Mouse (Mus musculus): ENCODE data around the gene Filip1l.

The Filip1l gene

DNA sequence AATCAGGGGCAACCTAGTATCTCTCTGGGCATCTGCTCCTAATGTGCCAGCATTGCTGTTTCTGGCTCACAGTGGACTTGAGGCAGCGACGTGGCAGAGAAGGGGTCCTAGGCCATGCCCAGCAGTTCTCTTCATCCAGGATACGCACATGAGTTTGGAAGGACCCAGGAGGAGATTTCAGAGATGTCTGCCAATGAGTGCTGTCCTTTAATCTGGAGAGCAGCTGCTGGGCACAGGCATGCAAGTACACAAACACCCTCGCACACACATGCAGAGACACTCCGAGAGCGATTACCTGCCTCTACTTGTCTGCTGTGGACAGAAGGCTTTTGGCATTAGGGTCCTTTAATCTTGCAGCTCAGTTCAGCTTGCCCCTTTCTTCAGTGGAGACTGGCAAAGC is at the start of gene Filip1l:
Gene Filip1l (plus strand): TSS at position 343 of the 400 bp plus-strand sequence.
- no peak for DNase-seq (ENCODE audit: low spot score in 2 of 2)

DNA sequence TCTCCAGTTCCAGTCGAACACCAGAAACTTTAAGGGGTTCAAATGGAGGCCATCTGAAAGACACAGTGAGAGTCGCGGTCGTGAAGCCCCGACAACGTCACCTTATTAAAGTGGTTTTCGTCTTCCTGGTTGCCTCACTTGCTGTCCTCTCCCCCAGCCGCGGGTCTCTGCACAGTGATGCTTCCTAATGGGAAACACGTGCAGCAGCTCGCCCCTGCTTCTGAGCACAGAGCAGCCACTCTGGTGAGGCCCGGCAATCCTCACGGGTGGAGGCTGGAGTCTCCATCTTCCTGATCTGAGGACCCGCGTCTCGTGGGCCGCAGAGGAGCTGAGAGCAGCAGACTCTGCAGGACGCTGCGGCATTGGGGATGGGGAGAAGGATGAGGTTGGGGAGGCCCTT is 49.2 kb upstream of the Filip1l start:
- no peak for DNase-seq (ENCODE audit: low spot score in 2 of 2)

DNA sequence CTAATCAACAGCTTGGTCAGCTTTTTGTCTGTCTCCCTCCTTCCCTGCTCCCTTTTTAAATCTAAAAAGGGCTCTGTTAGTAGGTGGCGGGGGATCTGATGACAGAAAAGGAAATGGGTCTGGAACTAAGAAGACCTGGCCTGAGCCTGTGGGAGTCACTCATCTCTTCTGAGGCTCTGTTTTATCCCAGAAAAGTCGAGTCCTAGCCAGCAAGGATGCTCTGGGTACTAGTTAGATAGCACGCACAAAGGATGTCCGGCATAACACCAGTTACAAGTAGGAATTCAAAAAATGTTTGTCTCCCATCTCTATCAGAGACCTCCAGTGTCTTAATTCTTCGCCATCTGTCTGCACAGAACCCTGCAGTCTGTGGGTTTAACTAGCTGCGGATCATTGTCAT is 47.4 kb upstream of the Filip1l start:
- no peak for DNase-seq (ENCODE audit: low spot score in 2 of 2)

DNA sequence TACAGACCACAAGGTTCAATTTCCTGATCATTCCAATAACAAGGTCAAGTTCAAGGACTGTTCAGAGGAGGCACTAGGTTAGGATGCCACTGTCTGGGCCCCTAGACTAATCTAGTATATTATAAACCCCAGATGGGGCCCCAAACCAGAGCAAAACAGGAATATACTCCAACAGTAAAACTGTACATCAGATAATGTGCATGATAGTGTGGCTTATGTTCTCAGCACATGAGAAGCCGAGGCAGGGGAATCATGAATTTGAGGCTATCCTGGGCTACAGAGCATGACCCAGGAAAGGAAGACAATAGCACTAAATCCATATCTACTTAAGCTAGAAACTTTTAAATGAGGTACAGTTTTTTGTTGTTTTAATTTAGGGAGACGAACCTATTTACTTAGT is 40.8 kb upstream of the Filip1l start:
- no peak for DNase-seq (ENCODE audit: low spot score in 2 of 2)

DNA sequence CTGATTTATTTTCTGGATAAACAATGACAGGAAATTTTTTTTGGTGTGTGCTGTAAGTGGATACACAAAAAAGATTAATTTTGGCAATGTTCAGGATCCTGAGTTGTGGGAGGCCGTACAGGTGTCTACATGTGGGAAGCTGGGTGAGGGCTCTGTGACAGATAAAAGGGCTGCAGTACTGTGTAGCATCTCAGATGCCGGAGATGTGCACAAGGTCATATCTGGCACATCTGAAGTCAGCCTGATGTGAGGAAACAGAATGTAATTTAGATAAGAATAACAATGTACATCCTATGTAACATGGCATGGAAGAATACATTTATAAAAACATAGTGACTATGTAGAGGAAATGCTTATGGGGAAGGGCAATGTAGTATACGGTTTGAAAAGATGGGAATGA is 39.4 kb upstream of the Filip1l start:
- peak in 1 of 2 experiments; percentile 13 for DNase-seq (ENCODE audit: low spot score in 2 of 2)

DNA sequence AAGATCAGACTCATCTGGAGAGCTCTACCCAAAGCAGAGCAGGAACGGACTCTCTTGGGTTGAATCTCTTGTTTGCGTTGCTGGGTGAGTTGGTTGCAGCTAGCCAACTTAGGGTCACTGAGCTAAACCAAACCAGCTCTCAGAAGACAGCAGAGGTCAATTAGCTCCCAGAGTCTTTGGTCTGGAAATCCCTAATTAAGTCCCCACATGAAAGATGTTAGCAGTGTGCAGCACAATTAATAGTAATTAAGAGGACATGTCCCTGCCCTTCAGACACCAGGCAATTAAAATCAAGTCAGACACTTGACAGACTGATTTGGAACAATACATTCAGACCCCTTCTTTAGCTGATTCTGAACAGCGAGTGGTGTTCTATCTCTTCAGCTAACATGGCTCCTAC is 38.7 kb upstream of the Filip1l start:
- no peak for DNase-seq (ENCODE audit: low spot score in 2 of 2)

DNA sequence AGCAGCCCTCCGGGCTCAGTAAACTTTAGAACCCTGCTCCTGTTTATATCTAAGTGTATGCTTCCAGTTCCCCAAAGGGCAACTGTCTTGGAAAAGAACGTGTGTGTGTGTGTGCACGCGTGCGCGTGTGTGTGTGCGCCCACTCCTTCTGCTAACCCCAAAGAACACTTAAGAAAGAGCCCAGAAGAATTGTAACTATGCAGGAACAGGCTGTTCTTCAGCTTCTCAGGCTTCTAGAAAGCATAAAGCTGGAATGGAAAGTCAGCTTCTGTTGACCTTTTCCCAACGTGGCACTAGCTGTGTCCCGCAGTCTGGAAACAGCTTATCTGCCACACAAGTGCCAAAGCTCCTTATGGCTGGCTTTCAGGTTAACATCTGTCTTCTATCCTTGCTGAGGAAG is 37.9 kb upstream of the Filip1l start:
- no peak for DNase-seq (ENCODE audit: low spot score in 2 of 2)

DNA sequence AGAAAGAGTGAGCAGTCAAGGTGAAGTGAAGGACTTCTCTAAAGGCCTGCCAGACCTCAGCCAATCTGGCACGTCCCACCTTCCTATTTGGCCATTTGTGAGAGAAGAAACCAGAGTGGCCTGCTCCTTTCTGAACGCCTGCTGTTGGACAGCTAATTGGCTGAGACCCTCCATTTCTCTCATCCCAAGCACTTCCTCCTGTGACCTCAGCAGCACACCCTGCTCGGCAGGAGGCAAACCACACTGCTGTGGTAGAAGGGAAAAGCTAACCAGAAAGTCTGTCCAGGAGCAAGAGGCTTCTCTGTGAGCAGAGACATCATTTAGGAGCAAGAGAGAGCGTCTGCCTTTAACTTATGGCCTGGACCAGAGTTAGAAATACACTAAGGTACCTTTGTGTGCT is 35.8 kb upstream of the Filip1l start:
- no peak for DNase-seq (ENCODE audit: low spot score in 2 of 2)

DNA sequence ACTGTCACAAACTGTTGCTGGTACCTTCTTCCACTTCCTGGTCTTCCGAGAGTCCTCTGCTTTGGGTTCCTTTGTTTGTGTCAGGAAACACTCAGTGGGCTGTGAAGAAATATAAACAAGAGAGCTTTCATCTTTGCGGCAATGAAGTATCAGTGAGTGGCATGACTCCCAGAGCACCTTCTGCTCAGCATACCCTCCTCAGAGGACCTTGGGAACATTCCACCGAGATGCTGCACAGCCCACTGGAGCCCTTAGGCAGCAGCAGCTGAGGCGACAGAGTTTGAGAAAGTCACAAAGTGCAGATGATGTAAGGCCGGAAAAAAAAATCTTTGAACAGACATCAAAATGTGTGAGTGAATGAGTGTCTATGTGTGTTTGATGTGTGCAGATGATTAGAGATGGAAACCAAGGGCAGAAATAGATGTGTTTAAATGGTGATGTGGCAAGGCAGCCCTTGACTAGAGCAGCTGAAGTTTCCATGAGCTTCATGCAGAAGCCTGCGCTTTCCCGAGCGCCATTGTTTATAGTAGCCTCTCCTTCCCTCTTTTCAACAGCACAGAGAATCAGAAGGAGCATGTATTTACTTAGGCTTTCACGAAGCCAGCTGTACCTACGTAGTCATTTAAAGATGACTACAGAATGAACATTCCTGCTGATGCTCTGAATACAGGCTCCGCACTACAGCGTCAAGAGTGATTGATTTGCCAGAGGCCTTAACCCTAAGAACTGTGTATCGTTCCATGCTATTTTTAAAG is 34.8 kb upstream of the Filip1l start:
- DNase-seq (ENCODE audit: low spot score in 2 of 2): no peak

DNA sequence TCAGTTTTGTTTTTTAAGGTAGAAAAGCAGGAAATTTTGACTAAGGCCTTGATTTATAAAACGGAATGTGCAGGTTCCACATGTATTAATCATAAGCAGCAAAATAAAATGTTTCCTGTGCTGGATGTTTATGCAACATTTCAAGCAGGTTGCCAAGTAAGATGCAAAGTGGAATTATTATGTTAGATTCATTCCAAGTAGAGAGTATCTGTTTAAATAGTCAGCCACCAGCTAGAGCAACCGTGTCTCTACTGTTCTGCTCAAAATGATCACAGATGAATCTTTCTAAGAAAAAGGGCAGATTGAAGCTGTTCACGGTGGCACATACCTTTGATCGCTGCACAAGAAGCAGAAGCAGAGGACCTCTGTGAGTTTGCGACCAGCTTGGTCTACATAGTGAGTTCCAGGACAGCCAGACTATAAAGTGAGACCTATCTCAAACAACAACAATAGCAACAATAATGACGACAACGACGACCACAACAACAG is 34.2 kb upstream of the Filip1l start:
- DNase-seq (ENCODE audit: low spot score in 2 of 2): no peak

DNA sequence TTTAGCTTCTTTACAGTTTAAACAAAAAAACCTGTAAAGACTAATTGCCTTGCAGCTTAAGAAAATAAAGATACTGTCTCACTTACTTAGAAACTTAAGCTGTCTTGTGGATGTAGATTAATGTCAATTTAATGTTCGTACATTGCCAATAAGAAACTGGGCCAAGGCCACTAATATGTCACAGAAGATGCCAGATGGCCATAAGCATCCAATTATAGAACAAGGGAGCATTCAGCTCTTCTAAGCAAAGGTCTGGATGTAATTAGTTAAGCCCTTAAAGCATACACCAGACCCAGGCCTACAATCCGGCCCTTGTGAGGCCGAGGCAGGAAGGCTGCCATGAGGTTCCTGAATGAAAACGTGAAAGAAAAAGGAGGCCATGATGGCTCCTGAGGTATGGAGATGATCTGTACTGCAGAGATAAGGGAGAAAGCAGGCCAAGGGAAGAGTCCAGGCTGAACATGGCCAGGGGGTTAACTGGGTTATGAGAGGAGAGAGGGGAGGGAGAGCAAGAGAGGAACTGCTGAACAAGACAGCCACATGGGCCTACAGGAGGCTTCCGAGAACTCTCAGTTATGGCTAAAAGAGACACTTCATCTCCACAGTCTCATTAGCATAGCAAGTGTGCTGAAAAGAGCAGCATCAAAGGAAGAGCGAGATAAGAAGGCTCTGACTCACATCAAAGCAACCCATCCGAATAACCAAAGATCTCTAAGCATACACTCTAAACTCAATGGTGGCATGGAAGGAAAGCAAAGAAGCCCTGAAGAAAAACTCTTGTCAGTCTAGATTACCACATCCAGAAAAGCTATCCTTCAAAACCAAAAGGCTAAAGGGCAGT is 33.4 kb upstream of the Filip1l start:
- no peak for DNase-seq (ENCODE audit: low spot score in 2 of 2)

DNA sequence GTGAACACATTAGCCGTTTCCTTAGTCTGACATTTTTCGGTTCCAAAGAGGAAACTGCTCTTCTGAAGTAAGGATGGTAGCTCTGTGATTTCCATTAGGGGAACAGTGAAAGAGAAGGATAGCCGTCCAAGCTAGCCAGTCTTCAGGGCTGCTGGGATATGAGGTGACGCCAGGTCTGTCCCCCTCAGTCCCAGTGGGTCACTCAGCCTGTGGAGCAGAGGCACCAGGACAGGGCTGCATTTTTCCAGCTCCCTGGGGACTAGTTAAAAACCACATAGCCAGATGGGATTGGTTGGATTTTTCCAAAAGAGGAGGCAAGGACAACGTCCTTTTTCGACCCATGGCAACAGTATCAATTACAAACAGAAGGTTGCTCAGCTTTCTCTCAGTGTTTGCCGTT is 25.9 kb upstream of the Filip1l start:
- no peak for DNase-seq (ENCODE audit: low spot score in 2 of 2)

DNA sequence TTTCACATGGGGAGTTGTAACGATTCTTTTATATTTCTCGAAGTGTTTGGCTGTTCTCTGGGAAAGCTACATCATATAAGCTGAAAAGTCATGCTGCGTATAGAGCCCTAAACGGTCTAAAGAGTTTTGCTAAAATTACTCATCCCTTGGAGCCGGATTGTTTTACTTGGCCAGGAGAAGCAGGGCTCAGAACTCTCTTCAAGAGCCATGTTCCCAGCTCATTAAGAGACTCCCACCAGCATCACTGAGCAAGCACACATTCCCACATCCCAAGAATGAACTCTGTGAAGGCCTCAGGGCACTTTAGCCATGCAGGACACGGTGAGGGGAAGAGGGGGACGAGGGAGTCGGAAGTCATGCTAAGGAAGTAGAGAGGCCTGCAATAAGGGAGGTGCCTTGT is 23.9 kb upstream of the Filip1l start:
- no peak for DNase-seq (ENCODE audit: low spot score in 2 of 2)

DNA sequence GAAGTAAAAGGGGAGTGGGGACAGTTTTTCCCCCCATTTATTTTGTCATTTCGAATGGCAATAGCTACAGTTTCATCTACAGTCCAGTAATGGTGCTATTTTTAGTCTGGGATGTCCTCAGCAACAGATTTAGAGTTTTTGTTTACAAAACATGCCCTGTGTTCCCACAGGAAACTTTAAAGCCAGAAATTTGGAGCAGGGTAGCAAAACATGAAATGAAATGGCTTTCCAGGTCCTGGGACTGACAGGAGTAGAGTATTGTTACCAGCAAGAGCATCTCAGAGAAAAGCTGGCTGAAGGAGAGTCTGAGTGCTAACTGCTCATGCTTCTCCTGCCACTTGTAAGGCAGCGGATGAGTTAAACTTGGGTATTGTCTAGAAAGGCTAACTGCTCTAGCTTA is 22.8 kb upstream of the Filip1l start:
- no peak for DNase-seq (ENCODE audit: low spot score in 2 of 2)

DNA sequence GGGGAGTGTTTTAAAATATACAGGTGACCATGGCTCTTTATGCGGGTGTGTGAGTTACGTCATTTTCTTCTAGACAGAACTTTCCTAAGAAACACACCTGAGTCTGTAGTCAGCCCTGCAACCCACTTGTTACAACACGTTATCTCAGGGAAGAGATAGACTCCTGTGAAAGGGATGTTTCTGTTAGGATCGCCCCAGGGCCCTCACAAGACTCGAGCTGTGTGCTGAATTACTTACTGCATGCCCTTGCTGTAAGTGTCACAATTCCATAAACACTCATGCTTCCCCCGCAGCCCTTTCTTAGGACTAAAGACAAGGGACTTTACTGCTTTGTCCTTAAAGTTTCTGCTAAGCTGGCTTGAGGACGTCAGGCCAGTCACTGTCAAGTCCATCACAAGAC is 20.6 kb upstream of the Filip1l start:
- no peak for DNase-seq (ENCODE audit: low spot score in 2 of 2)

DNA sequence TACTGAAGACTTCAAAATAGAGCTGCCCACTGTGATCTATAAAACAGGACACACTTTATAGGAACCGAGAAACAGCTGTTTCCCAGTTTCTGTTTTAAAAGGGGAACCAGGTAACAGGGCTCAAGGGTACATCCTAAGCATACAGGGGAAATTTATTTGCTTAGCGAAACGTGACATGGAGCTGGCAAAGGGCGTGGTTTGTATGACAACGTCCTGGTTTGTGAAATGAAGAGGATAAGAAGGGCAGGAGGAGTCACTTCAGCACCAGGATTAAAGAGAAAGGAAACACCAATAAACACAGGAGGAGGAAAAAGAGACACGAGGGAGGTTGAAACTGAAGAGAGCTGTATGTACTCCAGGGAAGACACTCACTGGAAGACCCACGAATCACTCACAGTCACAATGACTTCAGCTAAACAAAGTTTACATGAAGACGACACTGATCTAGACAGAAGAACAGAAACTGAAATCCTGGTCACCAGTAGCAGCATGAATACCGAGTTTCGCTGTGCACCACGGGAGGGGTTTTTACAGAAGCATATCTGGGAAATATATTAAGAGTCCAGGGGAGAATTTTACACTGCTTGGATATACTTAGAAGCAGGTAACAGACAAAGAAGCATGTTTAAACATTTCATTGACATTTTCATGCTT is 16.0 kb upstream of the Filip1l start:
- DNase-seq (ENCODE audit: low spot score in 2 of 2): no peak

DNA sequence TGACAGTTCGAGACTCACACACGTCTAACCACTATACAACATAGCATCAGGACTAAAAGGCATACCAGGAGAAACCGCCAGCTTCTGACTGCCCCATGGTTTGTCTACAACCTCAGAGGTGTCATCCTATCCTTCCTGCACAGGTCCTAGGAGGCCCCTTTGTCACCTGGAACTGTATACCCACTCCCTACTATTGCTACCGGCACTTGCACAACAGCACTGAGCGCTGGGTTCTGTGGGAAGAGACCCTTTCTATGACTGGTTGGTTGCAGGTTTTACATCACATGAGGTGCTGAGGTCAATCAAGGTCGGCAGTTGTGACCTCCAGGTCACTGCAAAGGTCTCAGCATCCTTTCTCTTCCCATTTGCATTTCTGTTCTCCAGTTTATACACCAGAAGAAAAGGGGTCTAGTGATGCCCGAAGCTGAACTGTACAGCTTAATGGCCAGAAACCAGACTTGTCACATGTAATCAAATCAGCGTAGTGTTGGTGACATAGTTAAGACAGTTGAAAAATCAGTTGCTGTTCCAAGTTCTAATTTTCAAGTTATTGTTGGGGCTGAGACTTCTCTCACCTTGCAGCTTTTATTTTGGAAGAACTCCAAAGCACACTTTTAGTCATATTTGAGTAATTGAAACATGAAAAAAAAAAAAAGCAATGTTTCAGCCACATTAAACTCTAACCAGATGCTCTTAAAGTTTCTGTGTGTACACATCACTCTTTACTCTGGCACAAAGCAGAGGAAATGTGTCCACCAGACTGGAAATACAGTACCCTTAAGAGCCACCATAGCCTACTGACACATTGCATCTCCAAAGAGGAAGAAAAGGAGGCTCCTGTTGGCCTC is 12.9 kb upstream of the Filip1l start:
- DNase-seq (ENCODE audit: low spot score in 2 of 2): no peak

DNA sequence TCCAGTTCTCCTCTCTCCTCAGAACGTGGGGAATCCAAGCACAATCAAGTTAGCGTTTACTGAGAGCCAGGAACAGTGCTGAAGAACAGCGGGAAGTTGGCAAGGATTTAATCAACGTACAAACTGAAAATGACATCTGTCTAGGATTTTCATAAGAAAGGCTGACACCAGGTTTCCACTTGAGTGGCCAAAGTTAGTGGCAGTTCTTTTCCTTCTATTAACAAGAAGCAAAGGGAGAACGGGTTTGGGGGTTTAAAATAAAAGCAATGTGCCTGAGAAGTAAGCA is 12.3 kb upstream of the Filip1l start:
- no peak for DNase-seq (ENCODE audit: low spot score in 2 of 2)

DNA sequence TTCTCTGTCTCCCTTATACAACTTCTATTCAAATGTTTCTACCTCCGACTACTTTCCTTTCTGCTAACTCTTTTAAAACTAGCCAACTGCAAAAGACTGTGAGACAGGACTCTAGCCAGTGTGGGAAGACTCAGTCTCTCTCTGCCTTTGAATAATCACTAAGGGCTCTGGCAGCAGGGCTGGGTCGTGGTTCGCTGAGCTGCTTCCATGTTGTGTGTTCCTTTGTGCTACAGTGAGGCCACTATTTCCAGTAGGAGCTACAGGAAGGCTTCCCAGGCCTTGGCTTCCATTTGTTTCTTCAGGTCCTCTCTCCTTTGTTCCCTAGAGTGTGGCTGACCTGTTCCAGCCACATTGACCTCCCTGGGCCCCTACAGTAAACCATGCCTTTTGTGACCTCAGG is 6.6 kb upstream of the Filip1l start:
- DNase-seq (ENCODE audit: low spot score in 2 of 2): no peak

DNA sequence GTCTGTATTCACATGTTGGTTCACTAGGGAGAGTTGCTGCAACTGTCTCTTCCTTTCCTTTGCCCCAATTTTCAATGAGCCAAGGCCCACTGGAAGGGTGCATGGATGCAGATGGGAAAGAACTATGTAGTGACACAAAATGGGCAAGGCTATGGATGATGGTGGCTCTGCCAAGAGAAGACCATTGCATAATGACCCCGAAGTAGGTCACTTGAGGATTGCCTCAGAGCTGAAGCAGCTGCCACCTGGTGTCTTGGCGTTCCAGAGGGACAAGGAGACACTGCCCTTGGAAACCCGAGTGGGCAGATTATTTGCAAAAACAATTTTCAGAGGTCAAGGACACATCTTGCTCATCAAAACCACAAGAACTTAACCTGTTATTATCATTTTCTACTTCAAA is 3.9 kb upstream of the Filip1l start:
- DNase-seq (ENCODE audit: low spot score in 2 of 2): no peak

DNA sequence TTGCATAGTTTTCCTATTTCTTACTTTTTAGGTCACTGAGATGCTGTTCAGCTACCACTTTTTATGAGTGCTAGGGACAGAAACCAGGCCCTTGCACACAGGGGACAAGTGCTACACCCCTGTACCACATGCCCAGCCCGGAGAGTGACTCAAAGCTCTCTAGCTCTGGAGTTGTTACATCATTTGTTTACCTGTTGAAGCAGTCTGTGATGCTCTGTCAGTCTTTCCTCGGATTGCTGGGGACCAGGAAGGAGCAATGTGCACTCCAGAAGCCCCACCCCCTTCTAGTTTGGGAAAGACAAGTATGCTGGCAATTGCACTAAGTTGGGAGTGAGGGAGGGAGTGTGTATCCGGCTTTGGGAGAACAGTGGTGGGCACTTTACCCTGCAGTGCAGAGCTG is 3.2 kb upstream of the Filip1l start:
- DNase-seq (ENCODE audit: low spot score in 2 of 2): no peak

DNA sequence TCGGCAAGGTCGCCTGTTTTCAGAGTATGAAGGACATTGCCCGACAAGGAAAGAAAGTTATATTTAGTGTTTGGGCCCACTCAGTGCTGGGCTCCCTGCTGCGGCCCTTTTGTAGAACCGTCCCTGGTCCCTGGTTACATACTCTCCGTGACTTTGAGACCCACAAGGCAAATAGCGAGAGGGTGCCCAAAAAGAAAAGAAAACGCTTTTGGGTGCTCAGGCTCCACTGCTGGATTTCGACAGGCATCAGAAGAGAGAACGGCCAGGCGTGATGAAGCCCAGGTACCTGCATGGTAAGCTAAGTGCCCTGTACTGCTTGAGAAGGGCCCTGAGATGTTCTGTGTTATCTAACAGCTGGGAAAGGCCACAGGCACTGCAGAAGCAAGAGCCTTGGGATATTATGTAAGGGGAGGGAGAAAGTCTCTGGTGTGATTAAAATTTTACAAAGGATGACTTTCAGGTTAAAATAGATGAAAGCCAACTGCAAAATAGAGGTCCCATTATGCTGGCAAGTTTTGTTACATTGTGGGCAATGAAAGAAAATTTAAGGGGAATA is 351 bp downstream of the Filip1l start:
- no peak for DNase-seq (ENCODE audit: low spot score in 2 of 2)
